Mouse (Mus musculus) right cerebral cortex, postnatal 4 days (tissue): ENCODE measurements around the gene Coq4.

Experiments used
- DNase-seq: peaks from one replicate; pipeline ENCODE4 v3.0.0-alpha.2; 2022

Coq4 gene

GRCm38 (mm10) chr2:29846911-29847310, 59.6 kb downstream of the Coq4 start:
- DNase-seq, result no peak
